Mouse (Mus musculus) erythroblast, adult 5-6 weeks (primary cell): ENCODE data around the gene Ccz1. TPM values are rescaled to one million over a fixed set of nuclear protein-coding genes. Genes with fewer than 3 reads are reported as not detected.

Source experiments
- ATAC-seq: replicated peaks from 2 replicates; pipeline ENCODE4 v1.8.0; 2016; ENCODE audit warnings: moderate number of reproducible peaks, mild to moderate bottlenecking, moderate TSS enrichment, inconsistent platforms; ENCODE audit not compliant: poor library complexity, low FRiP score, severe bottlenecking
- total RNA-seq, 2 experiments: library from RNA; stranded (forward) in 1 of 2; stranded (reverse) in 1 of 2; fragments of 150-400 nt in 1 of 2; fragments of 200-764, 138-1000 nt in 1 of 2; gene quantifications; 2 replicates each; pipeline versions ENCODE4 v1.2.3 to v1.2.4; 2015 to 2017; ENCODE audit warnings: low replicate concordance in 2 of 2

Ccz1 gene
- total RNA-seq, 2 experiments from 2014 or later, result 25.3 to 37.7 TPM

- no peak for ATAC-seq
These were observed 57.6 kb downstream of the Ccz1 start for GRCm38 (mm10) chr5:143957101-143957500.

- no peak for ATAC-seq
These were observed 64.7 kb downstream of the Ccz1 start for GRCm38 (mm10) chr5:143950016-143950415.

- no peak for ATAC-seq
These were observed 66.3 kb downstream of the Ccz1 start for GRCm38 (mm10) chr5:143948361-143948760.

- no peak for ATAC-seq
These were observed 71.2 kb downstream of the Ccz1 start for GRCm38 (mm10) chr5:143943231-143944125.

GRCm38 (mm10) chr5:143941588-143941987 is 73.1 kb downstream of the Ccz1 start:
- no peak for ATAC-seq

Other genes starting within 250 kb of the Ccz1 start
- 338 and 412 TPM in 2 replicates for gene Eif2ak1, start 197.1 kb downstream of the Ccz1 start, total RNA-seq (2015; ENCODE audit: low replicate concordance)
- gene Eif2ak1, start 197.1 kb downstream of the Ccz1 start, total RNA-seq (2017; ENCODE audit: low replicate concordance), result 746 and 827 TPM in 2 replicates
- gene Ankrd61, start 117.2 kb downstream of the Ccz1 start, total RNA-seq (2015; ENCODE audit: low replicate concordance), result not detected in 2 replicates
- gene Ankrd61, start 117.2 kb downstream of the Ccz1 start, total RNA-seq (2017; ENCODE audit: low replicate concordance), result 2.9 and 10.7 TPM in 2 replicates
- 15.7 and 20.4 TPM in 2 replicates for gene Aimp2, start 105.0 kb downstream of the Ccz1 start, total RNA-seq (2015; ENCODE audit: low replicate concordance)
- gene Aimp2, start 105.0 kb downstream of the Ccz1 start, total RNA-seq (2017; ENCODE audit: low replicate concordance), result 14.6 and 25.8 TPM in 2 replicates
- gene Pms2, start 104.9 kb downstream of the Ccz1 start, total RNA-seq (2015; ENCODE audit: low replicate concordance), result 2.5 and 6.1 TPM in 2 replicates
- 14.8 and 17.8 TPM in 2 replicates for gene Pms2, start 104.9 kb downstream of the Ccz1 start, total RNA-seq (2017; ENCODE audit: low replicate concordance)
- not detected in 2 replicates for gene Gm42421, start 86.7 kb downstream of the Ccz1 start, total RNA-seq (2015; ENCODE audit: low replicate concordance)
- 6.0 TPM in 1 of 2 replicates, not detected in the other for gene Gm42421, start 86.7 kb downstream of the Ccz1 start, total RNA-seq (2017; ENCODE audit: low replicate concordance)
- gene Rsph10b, start 81.8 kb downstream of the Ccz1 start, total RNA-seq (2015; ENCODE audit: low replicate concordance), result 4.4 TPM in 1 of 2 replicates, not detected in the other
- 3.8 and 7.0 TPM in 2 replicates for gene Rsph10b, start 81.8 kb downstream of the Ccz1 start, total RNA-seq (2017; ENCODE audit: low replicate concordance)
- not detected in 2 replicates for gene Ocm, start 11.8 kb upstream of the Ccz1 start, total RNA-seq (2015; ENCODE audit: low replicate concordance)
- not detected in 2 replicates for gene Ocm, start 11.8 kb upstream of the Ccz1 start, total RNA-seq (2017; ENCODE audit: low replicate concordance)
- 7.5 and 8.2 TPM in 2 replicates for gene Lmtk2, start 85.6 kb upstream of the Ccz1 start, total RNA-seq (2015; ENCODE audit: low replicate concordance)
- 10.3 and 11.6 TPM in 2 replicates for gene Lmtk2, start 85.6 kb upstream of the Ccz1 start, total RNA-seq (2017; ENCODE audit: low replicate concordance)
- 0.19 TPM in 1 of 2 replicates, not detected in the other for gene Bhlha15, start 175.4 kb upstream of the Ccz1 start, total RNA-seq (2015; ENCODE audit: low replicate concordance)
- gene Bhlha15, start 175.4 kb upstream of the Ccz1 start, total RNA-seq (2017; ENCODE audit: low replicate concordance), result not detected in 2 replicates
- 0.38 and 2.1 TPM in 2 replicates for gene Tecpr1, start 208.7 kb upstream of the Ccz1 start, total RNA-seq (2015; ENCODE audit: low replicate concordance)
- gene Tecpr1, start 208.7 kb upstream of the Ccz1 start, total RNA-seq (2017; ENCODE audit: low replicate concordance), result 0.56 and 0.94 TPM in 2 replicates
- 1.9 and 9.0 TPM in 2 replicates for gene Bri3, start 229.6 kb upstream of the Ccz1 start, total RNA-seq (2015; ENCODE audit: low replicate concordance)
- gene Bri3, start 229.6 kb upstream of the Ccz1 start, total RNA-seq (2017; ENCODE audit: low replicate concordance), result 7.6 and 19.7 TPM in 2 replicates